Mouse (Mus musculus) regulatory T cell (primary cell): Measurements from ENCODE around the gene Tefm.
"Not testable (repeated sequence)": the region's sequence is repeated elsewhere in the genome, so short reads cannot be mapped to it uniquely, and the experiment has no call there.

Experiments used
- in situ Hi-C: fragments of 300-600 bp; cut with MboI, MseI; formaldehyde crosslinking; loops from one replicate; pipeline ENCODE4 v1.15.1; 2025; ENCODE audit warnings: high pct_unique_total_duplicates

The Tefm gene

GRCm38 (mm10) chr11:80156841-80157240 is 14.9 kb upstream of the Tefm start:
- in situ Hi-C loops, result no loop called here

- in situ Hi-C loops, result no loop called here
Observed at GRCm38 (mm10) chr11:80155961-80156360, 14.0 kb upstream of the Tefm start.

- in situ Hi-C loops, result no loop called here
Observed at GRCm38 (mm10) chr11:80155541-80155940, 13.6 kb upstream of the Tefm start.

- in situ Hi-C loops, result no loop called here
Observed at GRCm38 (mm10) chr11:80154501-80154900, 12.5 kb upstream of the Tefm start.

- in situ Hi-C loops, result no loop called here
Observed at GRCm38 (mm10) chr11:80153857-80154495, 12.0 kb upstream of the Tefm start, which contains the start of gene Adap2. Gene Adap2 (plus strand): TSS chr11:80154105.

- in situ Hi-C loops, result no loop called here
Observed at GRCm38 (mm10) chr11:80152376-80152775, 10.4 kb upstream of the Tefm start.

- in situ Hi-C loops, result no loop called here
Observed at GRCm38 (mm10) chr11:80151541-80151940, 9.6 kb upstream of the Tefm start.

- in situ Hi-C loops, result no loop called here
Observed at GRCm38 (mm10) chr11:80150566-80150965, 8.6 kb upstream of the Tefm start.

- in situ Hi-C loops, result no loop called here
Observed at GRCm38 (mm10) chr11:80149412-80150023, 7.5 kb upstream of the Tefm start.

- in situ Hi-C loops, result not testable (repeated sequence)
Observed at GRCm38 (mm10) chr11:80148974-80149373, 7.0 kb upstream of the Tefm start.

GRCm38 (mm10) chr11:80148313-80148712 is 6.3 kb upstream of the Tefm start:
- in situ Hi-C loops, result no loop called here

- in situ Hi-C loops, result no loop called here
Observed at GRCm38 (mm10) chr11:80147748-80148147, 5.8 kb upstream of the Tefm start.

- in situ Hi-C loops, result no loop called here
Observed at GRCm38 (mm10) chr11:80145787-80146275, 3.9 kb upstream of the Tefm start.

- in situ Hi-C loops, result no loop called here
Observed at GRCm38 (mm10) chr11:80142872-80143271, 897 bp upstream of the Tefm start.

- in situ Hi-C loops, result no loop called here
Observed at GRCm38 (mm10) chr11:80137773-80138172, 4.2 kb downstream of the Tefm start.

GRCm38 (mm10) chr11:80136786-80137185 is 5.2 kb downstream of the Tefm start:
- in situ Hi-C loops, result no loop called here

GRCm38 (mm10) chr11:80135954-80136683 is 5.9 kb downstream of the Tefm start:
- in situ Hi-C loops, result no loop called here

- in situ Hi-C loops, result no loop called here
Observed at GRCm38 (mm10) chr11:80134744-80135143, 7.2 kb downstream of the Tefm start.

GRCm38 (mm10) chr11:80132050-80132449 is 9.9 kb downstream of the Tefm start:
- in situ Hi-C loops, result no loop called here

- in situ Hi-C loops, result no loop called here
Observed at GRCm38 (mm10) chr11:80116411-80116810, 25.6 kb downstream of the Tefm start.

GRCm38 (mm10) chr11:80104407-80104806 is 37.6 kb downstream of the Tefm start:
- in situ Hi-C loops, result no loop called here

- in situ Hi-C loops, result no loop called here
Observed at GRCm38 (mm10) chr11:80101298-80101697, 40.7 kb downstream of the Tefm start.
